Mouse (Mus musculus) testis, adult 2 months (tissue): ENCODE measurements at regions not wholly inside any gene's neighbourhood (a gene's known extent, or its start where the extent isn't known, plus 50 kb on each side); places are given as distances from the start of the nearest gene placed in this dataset.

Experiments
- CTCF ChIP-seq: fragments of 200-500 bp; IDR thresholded peaks from 2 replicates; pipeline ENCODE4 v1.5.1; 2012; ENCODE audit warnings: low read depth, mild to moderate bottlenecking, inconsistent platforms, low read length, moderate library complexity; ENCODE audit not compliant: control insufficient read depth, insufficient read depth, insufficient replicate concordance
- POLR2A ChIP-seq: fragments of 200-500 bp; IDR thresholded peaks from 2 replicates; pipeline ENCODE4 v1.6.1; 2012; ENCODE audit warnings: low read depth, mild to moderate bottlenecking, inconsistent platforms, low read length, moderate library complexity; ENCODE audit not compliant: control insufficient read depth

- TF ChIP-seq CTCF = no peak
- no peak for TF ChIP-seq POLR2A
Observed at GRCm38 (mm10) chr13:44580156-44580736, 149.0 kb upstream of the Jarid2 start.
